Mouse (Mus musculus): ENCODE results near the gene Pcsk6.

GRCm38 (mm10) chr7:65978996-65979823 lies 117.7 kb downstream of the Pcsk6 start:
- no peak for TF ChIP-seq CTCF (IDR thresholded peaks at IDR 0.05; ENCODE audit: low read depth)
- TF ChIP-seq EP300 (IDR thresholded peaks at IDR 0.05; ENCODE audit: low read depth) = no peak

All from liver, embryonic 14.5 days (tissue).